Mouse (Mus musculus): ENCODE data around the gene Psmd11. TPM values are rescaled to one million over a fixed set of nuclear protein-coding genes. Genes with fewer than 3 reads are reported as not detected.

The Psmd11 gene
- 87.9 TPM for total RNA-seq (2023)

GRCm38 (mm10) chr11:80428381-80429008 lies at the start of gene Psmd11:
TSS of gene Psmd11 (plus strand) at chr11:80428615.

GRCm38 (mm10) chr11:80383019-80383625 lies 45.3 kb upstream of the Psmd11 start, which contains the start of gene Zfp207:
TSS of gene Zfp207 (plus strand) at chr11:80383279.

DNA sequence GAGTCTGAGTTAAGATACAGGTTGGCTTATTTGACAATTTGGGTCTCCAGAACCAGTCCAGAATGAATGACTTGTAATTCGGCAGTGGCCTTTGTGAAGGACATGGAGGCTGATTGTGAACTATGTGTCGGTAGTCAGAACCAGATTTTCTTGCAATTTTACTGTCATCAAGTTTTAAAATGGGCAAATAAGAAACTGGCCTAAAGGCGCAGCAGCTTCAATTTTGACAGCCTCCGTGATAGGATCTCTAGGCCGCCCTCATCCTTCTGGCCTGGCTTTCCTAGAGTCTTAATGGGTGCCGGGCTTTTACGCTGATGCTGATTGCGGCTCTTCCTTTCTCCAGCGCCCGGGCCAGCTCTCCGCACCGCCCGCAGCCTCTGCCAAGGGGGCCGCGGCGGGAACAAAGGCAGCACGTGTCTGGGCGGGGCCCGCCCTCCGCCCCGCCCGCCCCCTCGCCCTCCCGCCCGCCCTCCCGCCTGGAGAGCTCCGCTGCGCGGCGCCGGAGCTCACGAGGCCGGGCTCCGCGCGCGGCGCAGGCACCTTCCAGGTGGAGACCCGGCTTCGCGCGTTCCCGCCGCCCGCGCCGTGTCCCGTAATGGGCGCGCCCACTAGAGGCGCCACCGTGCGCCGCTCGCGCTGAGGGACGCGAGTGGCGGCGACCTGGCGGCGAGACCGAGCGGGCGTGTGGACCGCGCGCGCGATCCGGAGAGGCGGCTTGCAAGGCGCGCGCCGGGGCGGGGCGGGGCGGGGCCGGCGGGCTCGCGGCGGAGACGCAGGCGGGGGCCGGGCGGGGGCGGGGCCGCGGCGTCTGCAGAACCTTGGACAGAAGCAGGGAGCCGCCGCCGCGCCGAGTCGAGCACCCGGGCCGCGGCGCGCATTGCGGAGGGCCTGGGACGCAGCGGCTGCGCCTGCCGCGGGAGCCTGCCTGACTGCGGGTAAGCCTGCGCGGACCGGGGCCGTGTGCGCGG lies 48.1 kb downstream of the Psmd11 start, which contains the start of gene Cdk5r1:
Gene Cdk5r1, plus strand, starts transcription at position 802 of the 968 bp plus-strand sequence.

Other genes with a start within 250 kb of the Psmd11 start
- gene Rnf135, start 244.8 kb upstream of the Psmd11 start, total RNA-seq (2023), result 3.6 TPM
- gene Rhot1, start 219.6 kb upstream of the Psmd11 start, total RNA-seq (2023), result 40.6 TPM
- 0.44 TPM for gene Rhbdl3, start 127.7 kb upstream of the Psmd11 start, total RNA-seq (2023)
- gene 5730455P16Rik, start 50.6 kb upstream of the Psmd11 start, total RNA-seq (2023), result 14.1 TPM
- gene Zfp207, start 45.3 kb upstream of the Psmd11 start, total RNA-seq (2023), result 183 TPM
- gene Cdk5r1, start 48.4 kb downstream of the Psmd11 start, total RNA-seq (2023), result 5.1 TPM